Mouse (Mus musculus): ENCODE measurements around the gene Pum1.
"Not testable (repeated sequence)": the region's sequence is repeated elsewhere in the genome, so short reads cannot be mapped to it uniquely, and the experiment has no call there.

Pum1 gene

DNA sequence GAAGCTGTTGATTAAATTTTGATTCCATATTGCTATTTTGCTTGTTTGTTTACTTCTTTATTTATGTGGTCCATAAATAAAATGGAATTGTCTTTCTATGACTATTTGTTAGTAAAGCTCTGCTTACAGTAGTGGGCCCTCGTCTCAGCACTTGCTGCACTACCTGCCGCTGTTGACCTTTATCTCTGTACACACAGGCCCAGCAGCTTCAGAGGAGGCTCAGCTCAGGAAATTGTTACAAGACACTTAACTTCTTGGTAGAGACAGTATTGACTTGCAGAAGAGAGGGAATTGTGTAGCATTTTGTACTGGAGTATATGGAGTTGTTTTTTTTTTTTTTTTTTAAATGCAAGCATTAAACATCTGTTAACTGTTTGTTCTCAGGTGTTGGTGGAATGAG is 5.4 kb downstream of the Pum1 start:
- no peak for DNase-seq (ENCODE audit: extremely low read depth, low read depth)

DNA sequence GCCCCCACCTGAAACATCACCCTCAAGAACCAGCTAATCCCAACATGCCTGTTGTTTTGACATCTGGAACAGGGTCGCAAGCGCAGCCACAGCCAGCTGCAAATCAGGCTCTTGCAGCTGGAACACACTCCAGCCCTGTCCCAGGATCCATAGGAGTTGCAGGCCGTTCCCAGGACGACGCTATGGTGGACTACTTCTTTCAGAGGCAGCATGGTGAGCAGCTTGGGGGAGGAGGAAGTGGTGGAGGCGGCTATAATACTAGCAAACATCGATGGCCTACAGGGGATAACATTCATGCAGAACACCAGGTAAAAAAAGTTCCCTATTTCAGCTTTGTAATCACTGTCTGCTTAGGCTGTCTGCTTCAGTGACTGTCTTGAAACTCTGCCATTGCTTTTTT is 5.9 kb downstream of the Pum1 start:
- DNase-seq (ENCODE audit: extremely low read depth, low read depth): no peak

DNA sequence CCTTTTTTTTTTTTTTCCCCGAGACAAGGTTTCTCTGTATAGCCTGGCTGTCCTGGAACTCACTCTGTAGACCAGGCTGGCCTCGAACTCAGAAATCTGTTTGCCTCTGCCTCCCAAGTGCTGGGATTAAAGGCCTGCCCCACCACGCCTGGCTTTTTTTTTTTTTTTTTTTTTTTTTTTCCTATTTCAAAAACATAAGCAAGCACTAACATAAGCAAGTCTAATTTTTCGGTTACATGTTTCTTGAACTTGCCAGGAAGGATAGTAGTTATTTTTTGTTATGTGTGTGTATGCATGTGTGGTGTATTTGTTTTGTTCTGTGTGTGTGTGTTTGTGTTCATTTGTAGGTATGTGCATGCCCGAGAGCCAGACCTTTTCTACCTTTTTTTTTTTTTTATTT is 6.9 kb downstream of the Pum1 start:
- DNase-seq (ENCODE audit: extremely low read depth, low read depth): not testable (repeated sequence)

DNA sequence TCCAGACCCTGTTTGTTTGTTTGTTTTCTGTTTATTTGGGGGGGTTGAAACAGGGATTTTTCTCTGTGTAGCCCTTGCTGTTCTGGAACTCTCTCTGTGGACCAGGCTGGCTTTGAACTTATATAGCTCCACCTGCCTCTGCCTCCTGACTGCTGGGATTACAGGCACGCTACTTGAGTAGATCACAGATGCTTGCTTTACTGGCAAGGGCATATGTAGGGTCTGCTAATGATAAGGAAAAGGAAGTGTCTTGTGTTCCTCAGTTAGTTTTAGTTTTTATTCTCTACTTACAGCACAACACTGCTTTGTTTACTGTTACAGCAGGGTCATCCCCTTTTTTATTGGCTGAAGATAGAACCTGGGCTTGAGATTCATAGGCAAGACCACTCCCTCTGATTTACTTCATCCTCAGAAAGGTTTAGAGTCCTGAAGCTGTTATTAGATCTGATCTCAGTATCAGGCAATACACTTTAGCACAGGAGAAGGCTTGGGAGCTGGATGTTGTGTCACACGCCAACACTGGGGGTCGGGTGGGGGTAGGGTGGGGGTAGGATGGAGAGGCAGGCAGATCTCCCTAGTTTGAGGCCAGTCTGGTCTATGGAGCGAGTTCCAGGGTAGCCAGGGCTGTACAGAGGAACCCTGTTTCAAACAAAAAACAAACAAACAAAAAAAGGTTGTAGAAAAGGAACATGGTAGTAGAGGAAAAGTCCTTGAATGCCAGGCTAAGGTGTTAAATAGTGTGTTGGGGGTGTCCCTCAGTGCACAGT is 8.1 kb downstream of the Pum1 start:
- DNase-seq (ENCODE audit: extremely low read depth, low read depth): no peak

DNA sequence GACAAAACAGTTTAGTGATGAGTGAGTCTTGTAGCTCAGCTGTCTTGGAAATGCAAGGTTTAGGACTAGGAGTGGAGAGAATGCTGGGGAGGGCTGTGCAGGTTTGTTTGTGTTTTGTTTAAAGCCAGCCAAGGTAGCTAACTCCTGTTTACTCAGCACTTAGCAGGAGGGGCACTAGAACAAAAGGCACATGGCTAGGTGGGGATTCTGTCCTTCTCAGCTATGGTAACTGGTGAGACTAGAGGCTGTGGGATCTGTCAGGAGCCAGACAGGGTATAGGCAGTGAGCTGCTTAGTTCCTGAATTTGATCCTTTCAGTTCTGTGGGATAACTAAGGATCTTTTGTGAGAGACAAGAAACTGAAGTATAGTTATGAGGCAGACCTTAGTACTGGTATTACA is 9.0 kb downstream of the Pum1 start:
- no peak for DNase-seq (ENCODE audit: extremely low read depth, low read depth)

DNA sequence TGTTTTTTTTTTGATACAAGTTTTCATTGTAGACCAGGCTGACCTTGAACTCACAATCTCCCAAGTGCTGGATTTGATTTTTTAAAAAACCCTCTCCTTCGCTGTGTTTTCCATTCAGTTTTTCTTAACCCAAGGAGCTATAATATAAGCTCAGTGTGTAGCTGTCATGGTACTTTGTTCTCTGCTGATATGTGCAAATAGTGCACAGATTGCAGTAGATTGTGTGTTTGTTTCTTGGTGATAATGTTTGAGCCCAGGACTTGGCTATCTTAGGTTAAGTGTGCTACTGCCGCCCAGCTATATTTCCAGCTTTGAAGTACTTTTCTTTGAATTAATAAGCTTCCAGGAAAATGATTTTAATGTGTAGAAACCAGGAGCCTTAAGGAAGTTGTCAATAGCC is 13.6 kb downstream of the Pum1 start:
- no peak for DNase-seq (ENCODE audit: extremely low read depth, low read depth)

DNA sequence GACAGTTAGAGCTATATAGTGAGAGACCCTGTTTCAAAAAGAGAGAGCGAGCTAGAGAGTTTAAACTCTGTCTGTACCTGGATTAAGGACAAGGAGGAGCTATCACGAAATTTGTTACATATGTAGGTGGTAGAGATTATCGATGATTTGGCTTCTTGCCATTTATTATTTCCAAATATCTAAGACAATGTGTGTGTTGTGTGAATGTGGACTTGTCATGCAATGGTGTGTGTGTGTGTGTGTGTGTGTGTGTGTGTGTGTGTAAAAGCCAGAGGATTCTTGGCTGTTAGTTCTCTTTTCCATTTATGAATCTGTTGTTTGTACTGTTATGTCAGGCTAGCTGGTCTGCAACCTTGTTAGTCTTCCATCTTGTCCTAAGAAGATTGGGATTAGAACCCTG is 15.0 kb downstream of the Pum1 start:
- DNase-seq (ENCODE audit: extremely low read depth, low read depth): no peak

DNA sequence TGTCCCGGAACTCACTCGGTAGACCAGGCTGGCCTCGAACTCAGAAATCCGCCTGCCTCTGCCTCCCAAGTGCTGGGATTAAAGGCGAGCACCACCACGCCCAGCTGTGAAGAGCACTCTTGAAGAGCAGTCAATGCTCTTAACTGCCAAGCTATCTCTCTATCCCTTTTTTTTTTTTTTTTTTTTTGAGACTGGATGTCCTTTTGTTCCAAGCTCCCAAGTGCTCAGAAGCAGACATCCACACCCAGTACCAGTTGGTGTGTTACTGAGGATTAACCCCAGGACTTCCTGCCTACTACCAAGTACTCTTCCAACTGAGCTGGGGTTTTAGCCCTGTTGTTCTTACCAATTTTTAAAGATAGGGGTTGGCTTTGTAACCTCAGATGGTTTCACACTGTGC is 17.6 kb downstream of the Pum1 start:
- no peak for DNase-seq (ENCODE audit: extremely low read depth, low read depth)

DNA sequence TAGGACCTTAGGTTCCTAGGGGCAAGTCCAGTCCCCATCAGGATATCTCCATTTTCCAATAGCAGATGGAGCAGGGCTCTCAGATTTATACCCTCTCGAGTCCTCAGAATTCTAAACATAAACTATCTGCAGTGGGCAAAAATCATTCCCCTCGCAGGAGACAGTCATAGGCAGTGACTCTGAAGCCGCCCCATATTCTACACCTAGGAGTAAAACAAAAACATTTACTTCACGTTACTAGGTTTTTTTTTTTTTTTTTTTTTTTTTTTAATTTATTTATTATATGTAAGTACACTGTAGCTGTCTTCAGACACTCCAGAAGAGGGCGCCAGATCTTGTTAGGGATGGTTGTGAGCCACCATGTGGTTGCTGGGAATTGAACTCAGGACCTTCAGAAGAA is 19.9 kb downstream of the Pum1 start:
- not testable (repeated sequence) for DNase-seq (ENCODE audit: extremely low read depth, low read depth)

DNA sequence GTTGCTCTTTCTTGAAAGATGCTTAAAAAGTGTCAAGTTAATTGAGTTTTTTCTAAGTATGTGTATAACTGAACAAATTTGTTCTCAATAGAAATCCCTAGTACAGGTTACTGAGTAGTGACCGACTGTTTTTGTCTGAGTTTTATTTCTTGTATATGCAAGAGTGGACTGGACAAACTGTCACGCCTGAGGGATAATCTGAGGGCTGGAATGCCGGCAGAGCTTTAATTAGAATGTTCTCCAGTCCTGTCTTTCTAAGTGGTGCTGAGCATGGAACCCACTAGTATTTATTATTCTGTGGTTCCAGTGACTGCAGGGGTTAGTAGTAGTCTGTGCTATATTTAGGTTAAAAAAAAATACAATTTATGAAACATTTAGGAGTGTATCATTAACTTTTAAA is 30.8 kb downstream of the Pum1 start:
- DNase-seq (ENCODE audit: extremely low read depth, low read depth): no peak

DNA sequence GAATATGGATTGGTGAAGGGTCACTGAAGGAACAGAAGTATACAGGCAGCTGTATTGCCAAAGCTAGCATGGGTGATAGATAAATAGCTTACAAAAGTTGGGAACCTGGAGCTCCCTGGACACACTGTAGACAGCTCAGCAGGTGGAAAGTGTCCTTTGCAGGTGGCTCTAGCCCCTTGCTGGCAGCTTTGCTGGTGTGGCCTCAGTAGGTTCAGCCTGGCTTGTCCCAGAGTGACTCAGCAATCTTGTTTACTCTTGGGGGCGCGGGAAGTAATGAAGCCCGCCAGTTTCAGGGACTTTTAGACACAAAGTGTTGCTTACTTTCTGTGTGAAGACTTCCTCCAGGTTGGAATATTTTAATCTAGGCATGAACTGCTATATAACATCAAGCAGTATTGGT is 31.9 kb downstream of the Pum1 start:
- DNase-seq (ENCODE audit: extremely low read depth, low read depth): no peak

DNA sequence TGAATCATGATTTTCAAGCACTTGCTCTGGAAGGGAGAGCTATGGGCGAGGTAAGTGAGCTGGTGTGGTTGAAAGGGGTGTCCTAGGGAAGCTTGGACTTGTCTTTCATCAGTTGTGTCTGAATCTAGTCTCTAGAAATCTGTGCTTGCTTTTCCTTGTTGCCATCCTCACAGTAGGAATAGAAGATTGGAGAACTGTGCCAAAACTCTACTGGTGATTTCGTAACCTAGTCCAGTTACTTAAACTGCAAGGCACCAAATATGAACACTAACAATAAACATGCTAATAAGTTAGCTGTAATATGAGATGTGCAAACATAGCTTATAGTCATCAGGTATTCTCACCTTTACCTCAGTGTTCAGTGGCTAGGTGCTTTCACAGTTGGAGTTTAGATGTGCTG is 37.9 kb downstream of the Pum1 start:
- DNase-seq (ENCODE audit: extremely low read depth, low read depth): no peak

DNA sequence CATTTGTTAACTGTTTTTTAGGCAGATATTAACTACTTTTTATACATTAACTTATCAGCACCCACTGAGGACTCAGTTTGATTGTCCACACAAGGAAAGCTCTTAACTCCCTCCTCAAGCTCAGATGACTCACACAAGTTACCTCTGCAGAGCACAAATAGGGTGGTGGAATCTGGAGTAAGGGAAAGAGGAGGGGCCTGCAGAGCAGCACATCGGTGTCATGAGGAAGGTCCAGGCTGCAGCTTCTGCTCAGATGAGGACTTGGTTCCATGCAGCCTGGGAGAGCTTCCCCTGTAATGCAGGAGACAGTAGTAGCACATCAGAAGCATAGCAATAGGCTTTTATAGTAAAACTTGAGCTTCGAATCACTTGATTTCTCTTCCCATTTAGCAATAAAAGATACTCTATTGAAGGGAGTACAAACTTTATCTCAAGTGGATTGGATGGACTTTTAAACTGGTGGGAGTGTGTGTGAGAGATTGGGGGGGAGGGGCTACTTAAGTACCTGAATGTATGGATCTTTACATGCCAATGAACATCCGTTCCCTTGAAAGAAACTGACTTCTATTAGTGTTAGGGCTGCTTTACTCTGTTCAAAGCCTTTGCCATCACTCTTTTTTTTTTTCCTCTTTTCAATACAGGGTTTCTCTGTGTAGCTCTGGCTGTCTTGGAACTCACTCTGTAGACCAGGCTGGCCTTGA is 39.9 kb downstream of the Pum1 start:
- no peak for DNase-seq (ENCODE audit: extremely low read depth, low read depth)

DNA sequence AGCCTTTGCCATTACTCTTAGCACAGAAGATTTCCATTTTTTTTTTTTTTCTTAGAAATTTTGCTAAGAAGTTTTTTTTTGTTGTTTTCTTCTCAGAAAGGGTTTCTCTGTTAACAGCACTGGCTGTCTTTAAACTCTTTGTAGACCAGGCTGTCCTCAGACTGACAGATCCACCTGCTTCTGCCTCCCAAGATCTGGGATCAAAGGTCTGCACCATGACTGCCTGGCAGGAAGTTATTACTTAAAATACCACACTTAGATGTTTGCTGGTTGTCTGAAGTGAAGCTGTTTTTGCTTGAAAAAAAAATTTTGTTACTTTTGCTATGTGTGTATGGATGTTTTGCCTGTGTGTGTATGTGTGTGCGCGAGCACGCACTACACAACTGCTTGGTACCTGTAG is 40.5 kb downstream of the Pum1 start:
- DNase-seq (ENCODE audit: extremely low read depth, low read depth): no peak

DNA sequence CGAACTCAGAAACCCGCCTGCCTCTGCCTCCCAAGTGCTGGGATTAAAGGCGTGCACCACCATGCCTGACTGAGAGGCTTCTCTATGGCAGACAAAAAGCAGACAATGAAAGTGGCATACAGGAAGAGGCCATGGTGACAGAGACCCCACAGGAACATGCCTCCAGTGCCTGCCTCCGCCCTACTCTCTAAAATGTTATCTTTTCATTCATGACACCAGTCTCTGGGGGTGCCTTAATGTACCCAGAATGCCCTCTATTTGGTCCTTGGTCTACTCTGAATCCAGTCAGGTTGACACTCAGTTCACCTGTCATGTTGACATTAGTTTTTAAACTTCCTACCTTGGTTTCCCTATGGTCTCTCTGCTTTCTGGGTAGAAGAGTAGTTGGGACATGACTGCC is 41.5 kb downstream of the Pum1 start:
- DNase-seq (ENCODE audit: extremely low read depth, low read depth): no peak

DNA sequence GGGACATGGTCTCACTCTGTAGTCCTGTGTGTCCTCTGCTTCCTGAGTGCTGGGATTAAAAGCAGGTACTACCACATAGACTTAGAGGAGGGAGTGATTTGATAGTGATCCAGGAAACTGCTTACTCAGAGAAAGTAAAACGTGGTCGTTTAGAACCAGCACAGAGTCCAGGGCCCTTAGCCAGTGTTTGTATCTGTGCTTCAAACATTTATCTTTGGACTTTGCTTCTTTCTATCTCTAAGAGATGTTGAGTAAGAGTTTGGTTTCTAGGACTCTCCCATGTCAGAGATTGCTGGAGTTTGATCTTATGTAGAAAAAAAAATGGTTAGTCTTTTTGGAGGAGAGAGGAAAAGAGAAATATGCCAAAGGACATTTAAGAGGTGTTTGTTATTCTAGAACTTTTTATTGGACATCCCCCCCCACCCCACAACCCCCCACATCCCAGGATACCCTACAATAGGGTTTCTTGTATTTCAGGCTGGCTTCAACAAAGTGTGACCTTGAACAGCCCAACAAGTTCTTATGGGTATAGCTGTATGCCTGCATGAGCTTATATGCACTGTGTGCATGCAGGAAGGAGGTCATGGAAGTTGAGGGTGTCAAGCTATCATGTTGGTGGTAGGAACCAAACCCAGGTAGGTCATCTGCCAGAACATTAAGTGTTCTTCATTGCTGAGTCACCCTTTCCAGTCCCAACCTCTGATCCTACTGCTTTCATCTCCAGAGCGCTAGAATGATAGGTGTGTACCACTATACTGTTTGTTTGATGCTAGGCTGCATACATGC is 43.3 kb downstream of the Pum1 start:
- DNase-seq (ENCODE audit: extremely low read depth, low read depth): no peak

DNA sequence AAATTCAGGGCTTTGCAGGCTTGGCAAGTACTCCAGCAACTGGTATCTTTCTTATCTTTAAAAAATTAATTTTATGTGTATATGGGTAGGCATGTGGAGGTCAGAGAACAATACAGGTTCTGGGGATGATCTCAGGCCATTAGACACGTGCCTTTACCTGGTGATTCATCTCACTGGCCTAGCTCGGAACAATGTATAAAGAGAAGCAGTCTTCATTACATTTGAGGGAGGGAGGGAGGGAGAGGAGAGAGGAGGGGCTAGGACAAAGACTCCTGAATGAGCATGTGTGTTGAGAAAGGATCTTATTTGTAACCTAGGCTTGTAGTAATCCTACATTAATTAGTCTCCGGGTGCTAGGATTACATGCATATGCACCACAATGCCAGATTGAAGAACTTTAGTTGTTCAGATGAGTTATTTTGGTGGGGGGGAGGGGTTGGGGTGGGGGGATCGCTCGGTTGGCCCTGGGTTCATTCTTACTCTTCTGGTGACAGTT is 48.3 kb downstream of the Pum1 start:
- DNase-seq (ENCODE audit: extremely low read depth, low read depth): no peak

DNA sequence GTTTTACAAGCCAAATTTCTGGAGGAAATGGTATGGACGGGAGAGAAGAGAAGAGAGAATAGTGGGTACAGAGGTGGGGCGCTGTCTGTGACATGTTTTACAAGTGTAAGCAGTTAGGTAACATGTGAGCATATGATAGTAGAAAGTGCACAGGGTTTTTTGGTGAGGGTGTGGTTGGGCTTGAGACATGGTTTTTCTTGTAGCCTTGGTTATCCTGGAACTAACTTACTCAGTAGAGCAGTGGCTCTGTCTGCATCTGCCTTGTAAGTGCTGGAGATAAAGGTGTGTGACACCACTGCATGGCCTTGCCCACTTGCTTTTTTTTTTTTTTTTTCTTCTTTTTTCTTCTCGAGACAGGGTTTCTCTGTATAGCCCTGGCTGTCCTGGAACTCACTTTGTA is 49.2 kb downstream of the Pum1 start:
- DNase-seq (ENCODE audit: extremely low read depth, low read depth): no peak

DNA sequence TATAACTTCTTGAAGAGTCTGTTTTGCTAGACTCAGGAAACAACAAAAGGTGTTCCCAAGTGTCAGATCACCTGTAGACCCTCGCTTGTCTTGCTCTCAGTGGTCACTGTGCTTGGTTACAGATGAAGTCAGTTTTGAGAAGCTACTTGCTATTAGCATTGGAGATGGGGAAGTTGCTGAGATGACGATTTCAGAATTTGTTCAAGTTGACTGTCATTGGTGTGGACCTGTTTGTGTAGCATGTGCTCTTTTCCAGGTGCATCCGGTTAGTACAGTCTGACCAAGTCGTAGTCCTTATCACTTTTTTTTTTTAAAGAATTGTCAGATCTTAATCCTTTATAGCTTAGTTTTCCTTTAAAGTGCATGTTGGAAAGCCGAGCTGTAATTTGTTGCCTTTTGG is 50.3 kb downstream of the Pum1 start:
- peak; percentile 31 for DNase-seq (ENCODE audit: extremely low read depth, low read depth)

DNA sequence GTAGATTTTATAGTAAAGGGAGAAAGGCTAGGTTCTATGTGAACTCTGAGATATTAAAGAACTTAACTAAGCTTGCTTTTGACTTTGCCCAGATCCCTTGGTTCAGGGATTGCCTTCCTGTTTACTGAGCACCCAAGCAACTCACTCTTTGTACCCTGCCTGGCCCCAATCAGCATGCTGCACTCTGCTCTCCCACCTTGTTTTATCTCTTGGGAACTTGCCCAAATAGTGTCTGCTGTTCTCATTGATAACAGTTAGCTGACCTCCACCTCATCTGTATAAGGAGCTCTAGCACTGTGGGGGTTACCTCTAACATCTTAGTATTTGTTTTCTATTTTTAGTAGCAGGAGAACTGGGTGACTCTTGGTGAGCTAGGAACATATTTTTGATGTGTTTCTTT is 52.0 kb downstream of the Pum1 start:
- DNase-seq (ENCODE audit: extremely low read depth, low read depth): peak; percentile 91

DNA sequence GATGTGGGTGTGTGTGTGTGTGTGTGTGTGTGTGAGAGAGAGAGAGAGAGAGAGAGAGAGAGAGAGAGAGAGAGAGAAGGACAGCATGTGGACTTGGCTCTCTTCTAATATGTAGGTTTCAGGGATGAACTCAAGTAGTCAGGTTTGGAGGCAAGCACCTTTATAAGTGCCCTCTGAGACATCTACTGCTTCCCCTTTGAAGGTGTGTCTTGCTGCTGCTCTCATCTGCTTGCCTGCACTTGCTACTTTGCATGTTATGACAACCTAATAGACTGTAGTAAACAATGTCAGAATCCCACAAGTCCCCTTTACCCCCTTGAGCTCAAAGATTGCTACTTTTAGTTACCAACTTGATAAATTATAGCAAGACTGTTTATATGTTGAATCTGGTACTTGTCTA is 52.5 kb downstream of the Pum1 start:
- no peak for DNase-seq (ENCODE audit: extremely low read depth, low read depth)

DNA sequence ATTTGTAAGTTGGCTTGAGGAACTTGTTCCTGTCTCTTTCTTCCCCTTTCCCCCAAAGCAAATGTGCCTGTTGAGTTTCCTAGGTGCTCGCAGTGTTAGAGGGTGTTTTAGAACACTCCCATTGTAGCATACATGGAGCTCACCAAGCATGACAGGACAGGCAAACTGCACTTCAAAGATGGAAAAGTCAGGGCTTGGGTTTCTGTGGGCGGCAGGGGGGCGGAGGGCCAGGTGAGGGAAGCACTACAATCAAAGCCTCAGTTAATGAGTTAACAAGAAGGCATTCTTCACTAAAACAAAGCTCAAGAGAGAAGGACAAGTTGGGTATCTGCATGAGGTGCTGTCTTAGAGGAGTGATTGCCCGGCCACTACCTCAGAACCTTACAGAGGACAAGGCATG is 56.2 kb downstream of the Pum1 start:
- no peak for DNase-seq (ENCODE audit: extremely low read depth, low read depth)

Measured in MEL-GATA-1-ER (cell line).